Mouse (Mus musculus) inflammation-experienced regulatory T-cells, adult 6 months (primary cell): ENCODE measurements around the gene Lfng. TPM values are rescaled to one million over a fixed set of nuclear protein-coding genes. Genes with fewer than 3 reads are reported as not detected.

Source experiments
- polyA plus RNA-seq, 3 experiments: library from polyadenylated mRNA; unstranded; fragments of 100-300 nt; shearing (Covaris generic); gene quantifications; one replicate each; pipeline ENCODE4 v1.2.1; 2017

Gene Lfng
- polyA plus RNA-seq, 3 experiments from 2014 or later = 16.8 to 44.8 (median 23.1) TPM

Other genes with a start within 250 kb of the Lfng start
- 1 to 10 TPM in 2 of 3 experiments, under 1 TPM in 1; 0.50 to 2.1 (median 1.6) TPM for gene Snx8, start 218.1 kb upstream of the Lfng start, polyA plus RNA-seq
- gene Eif3b, start 188.0 kb upstream of the Lfng start, polyA plus RNA-seq = 10 to 100 TPM; 25.8 to 31.8 (median 29.5) TPM
- not detected for gene Gm4869, start 161.7 kb upstream of the Lfng start, polyA plus RNA-seq
- gene Chst12, start 101.8 kb upstream of the Lfng start, polyA plus RNA-seq = 10 to 100 TPM; 25.6 to 35.2 (median 33.2) TPM
- gene Grifin, start 42.2 kb upstream of the Lfng start, polyA plus RNA-seq = 1 to 10 TPM; 1.2 to 5.5 (median 1.9) TPM
- gene Ttyh3, start 41.7 kb downstream of the Lfng start, polyA plus RNA-seq = 1 to 10 TPM; 2.8 to 4.2 (median 3.7) TPM
- 10 to 100 TPM; 22.6 to 30.2 (median 27.3) TPM for gene Iqce, start 95.1 kb downstream of the Lfng start, polyA plus RNA-seq
- gene Brat1, start 97.7 kb downstream of the Lfng start, polyA plus RNA-seq = 10 to 100 TPM; 14.0 to 14.1 (median 14.1) TPM
- gene Amz1, start 116.8 kb downstream of the Lfng start, polyA plus RNA-seq = under 1 TPM; 0.41 to 0.50 (median 0.44) TPM
- 1 to 10 TPM; 2.1 to 6.0 (median 5.9) TPM for gene Gna12, start 223.1 kb downstream of the Lfng start, polyA plus RNA-seq